Mouse (Mus musculus): ENCODE measurements around the gene 4933428G20Rik.

GRCm38 (mm10) chr11:97457120-97457519 is 43.0 kb downstream of the 4933428G20Rik start:
- TF ChIP-seq CTCF (IDR thresholded peaks at IDR 0.05; ENCODE audit: borderline replicate concordance, control insufficient read depth, extremely low read depth, insufficient read depth, low read length, poor library complexity) (no peak), POLR2A (IDR thresholded peaks at IDR 0.05; ENCODE audit: control insufficient read depth, extremely low read depth, insufficient read depth, low read length, poor library complexity) (no peak)
